Mouse (Mus musculus) splenic B cell, adult 2 months (primary cell): Measurements from ENCODE around the gene Cmss1.

Experiments
- DNase-seq: peaks from one replicate; pipeline ENCODE4 v3.0.0-alpha.2; 2011; ENCODE audit warnings: low read depth, low spot score
- H3K27me3 ChIP-seq: 2 replicates; pipeline ENCODE4 v1.6.1; 2012; ENCODE audit warnings: mild to moderate bottlenecking, low read length, moderate library complexity, mixed read lengths; ENCODE audit not compliant: control insufficient read depth, poor library complexity, insufficient read depth, severe bottlenecking
- H3K36me3 ChIP-seq: 2 replicates; pipeline ENCODE4 v1.6.1; 2012; ENCODE audit warnings: mild to moderate bottlenecking, low read length, moderate library complexity, mixed read lengths; ENCODE audit not compliant: control insufficient read depth, poor library complexity, insufficient read depth, severe bottlenecking

Gene Cmss1

GRCm38 (mm10) chr16:57366941-57367694 lies 239.5 kb downstream of the Cmss1 start:
- H3K27me3 ChIP-seq = no peaks in the 10 kb centered on the region
- no peak for DNase-seq
- H3K36me3 ChIP-seq = no peaks in the 10 kb centered on the region

GRCm38 (mm10) chr16:57366141-57366540 lies 240.5 kb downstream of the Cmss1 start:
- Histone ChIP-seq H3K27me3 (no peaks in the 10 kb centered on the region), H3K36me3 (no peaks in the 10 kb centered on the region)
- no peak for DNase-seq

- peak; percentile 22 for DNase-seq
- no peaks in the 10 kb centered on the region for H3K27me3 ChIP-seq
- no peaks in the 10 kb centered on the region for H3K36me3 ChIP-seq
Observed at GRCm38 (mm10) chr16:57364498-57364897, 242.2 kb downstream of the Cmss1 start.

DNA sequence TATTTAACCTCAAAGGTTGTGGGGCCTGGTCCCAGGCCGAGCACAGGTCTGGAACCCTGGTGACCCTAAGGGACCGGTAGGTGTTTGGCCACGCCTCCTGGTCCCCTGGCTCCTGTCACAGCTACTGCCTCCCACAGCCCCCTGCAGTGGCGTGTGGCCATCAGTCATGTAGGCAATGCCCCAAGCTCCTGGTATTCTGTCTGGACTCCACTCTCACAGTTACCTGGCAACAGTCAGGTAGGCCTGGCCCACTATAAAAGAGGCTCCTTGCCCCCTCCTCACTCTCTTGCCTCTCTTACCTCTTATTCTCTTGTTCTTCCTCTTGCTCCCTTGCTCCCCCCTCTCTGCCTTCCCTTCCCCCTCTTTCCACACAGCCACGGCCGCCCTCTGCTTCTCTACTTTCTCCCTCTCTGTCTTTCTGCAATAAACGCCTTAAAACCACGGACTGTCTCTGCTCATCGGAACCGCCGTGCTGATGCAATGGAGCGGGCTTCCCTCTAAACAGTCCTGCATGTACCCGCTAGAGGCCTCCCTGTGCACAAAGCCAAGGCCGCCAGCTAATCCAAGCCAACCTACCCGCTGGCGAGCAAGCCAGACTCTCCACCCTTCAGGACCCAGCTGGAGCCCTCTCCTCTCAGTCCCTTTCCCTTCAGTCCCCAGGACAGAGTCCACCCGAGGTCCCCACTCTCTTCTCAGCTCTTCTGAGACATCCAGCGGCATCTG lies 243.8 kb downstream of the Cmss1 start:
- peak; percentile 30 for DNase-seq
- H3K36me3 ChIP-seq = no peaks in the 10 kb centered on the region
- H3K27me3 ChIP-seq = no peaks in the 10 kb centered on the region

GRCm38 (mm10) chr16:57360785-57361184 lies 245.9 kb downstream of the Cmss1 start:
- DNase-seq = no peak
- H3K27me3 ChIP-seq = no peaks in the 10 kb centered on the region
- no peaks in the 10 kb centered on the region for H3K36me3 ChIP-seq

GRCm38 (mm10) chr16:57359251-57359650 lies 247.4 kb downstream of the Cmss1 start:
- Histone ChIP-seq H3K27me3 (no peaks in the 10 kb centered on the region), H3K36me3 (no peaks in the 10 kb centered on the region)
- no peak for DNase-seq

GRCm38 (mm10) chr16:57357011-57357410 lies 249.7 kb downstream of the Cmss1 start:
- Histone ChIP-seq H3K36me3 (no peaks in the 10 kb centered on the region), H3K27me3 (no peaks in the 10 kb centered on the region; the same call in 1 of the 2 replicates)
- no peak for DNase-seq

DNA sequence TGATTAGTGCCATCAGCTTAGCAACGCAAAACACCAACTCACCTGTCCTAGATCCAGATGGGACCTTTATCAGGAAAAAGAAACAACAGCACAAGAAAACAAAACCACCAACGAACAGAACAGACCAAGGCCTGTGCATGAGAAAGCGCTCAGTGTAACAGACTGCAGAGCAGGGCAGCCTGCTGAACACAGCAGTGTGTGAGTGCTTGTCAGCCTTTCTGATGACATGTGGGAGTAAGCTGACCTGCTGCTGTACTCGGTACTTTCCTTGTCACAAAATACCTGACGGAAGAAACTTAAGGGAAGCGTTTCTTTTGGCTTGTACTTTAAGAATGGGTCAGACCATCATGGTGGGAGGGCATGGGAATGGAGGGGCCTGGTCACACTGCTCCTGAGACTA lies 250.2 kb downstream of the Cmss1 start:
- no peak for DNase-seq

GRCm38 (mm10) chr16:57353932-57354331 lies 252.7 kb downstream of the Cmss1 start:
- Histone ChIP-seq H3K36me3 (no peaks in the 10 kb centered on the region), H3K27me3 (no peaks in the 10 kb centered on the region; the same call in 1 of the 2 replicates)
- DNase-seq = no peak

More for the DNA sequence above, 250.2 kb downstream of the Cmss1 start:
- Histone ChIP-seq H3K36me3 (no peaks in the 10 kb centered on the region), H3K27me3 (no peaks in the 10 kb centered on the region; the same call in 1 of the 2 replicates)

- H3K36me3 ChIP-seq = no peaks in the 10 kb centered on the region
- DNase-seq = no peak
- no peaks in the 10 kb centered on the region; the same call in 1 of the 2 replicates for H3K27me3 ChIP-seq
Observed at GRCm38 (mm10) chr16:57353166-57353721, 253.4 kb downstream of the Cmss1 start.

- no peak for DNase-seq
- H3K27me3 ChIP-seq = no peaks in the 10 kb centered on the region; the same call in 1 of the 2 replicates
- H3K36me3 ChIP-seq = no peaks in the 10 kb centered on the region
Observed at GRCm38 (mm10) chr16:57352751-57353150, 253.9 kb downstream of the Cmss1 start, which contains the start of gene Filip1l. Gene Filip1l (plus strand): TSS chr16:57353093.

GRCm38 (mm10) chr16:57349689-57350088 lies 257.0 kb downstream of the Cmss1 start:
- Histone ChIP-seq H3K27me3 (no peaks in the 10 kb centered on the region; the same call in 1 of the 2 replicates), H3K36me3 (no peaks in the 10 kb centered on the region)
- DNase-seq = no peak

DNA sequence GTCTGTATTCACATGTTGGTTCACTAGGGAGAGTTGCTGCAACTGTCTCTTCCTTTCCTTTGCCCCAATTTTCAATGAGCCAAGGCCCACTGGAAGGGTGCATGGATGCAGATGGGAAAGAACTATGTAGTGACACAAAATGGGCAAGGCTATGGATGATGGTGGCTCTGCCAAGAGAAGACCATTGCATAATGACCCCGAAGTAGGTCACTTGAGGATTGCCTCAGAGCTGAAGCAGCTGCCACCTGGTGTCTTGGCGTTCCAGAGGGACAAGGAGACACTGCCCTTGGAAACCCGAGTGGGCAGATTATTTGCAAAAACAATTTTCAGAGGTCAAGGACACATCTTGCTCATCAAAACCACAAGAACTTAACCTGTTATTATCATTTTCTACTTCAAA lies 257.6 kb downstream of the Cmss1 start:
- Histone ChIP-seq H3K36me3 (no peaks in the 10 kb centered on the region), H3K27me3 (no peaks in the 10 kb centered on the region; the same call in 1 of the 2 replicates)
- no peak for DNase-seq

DNA sequence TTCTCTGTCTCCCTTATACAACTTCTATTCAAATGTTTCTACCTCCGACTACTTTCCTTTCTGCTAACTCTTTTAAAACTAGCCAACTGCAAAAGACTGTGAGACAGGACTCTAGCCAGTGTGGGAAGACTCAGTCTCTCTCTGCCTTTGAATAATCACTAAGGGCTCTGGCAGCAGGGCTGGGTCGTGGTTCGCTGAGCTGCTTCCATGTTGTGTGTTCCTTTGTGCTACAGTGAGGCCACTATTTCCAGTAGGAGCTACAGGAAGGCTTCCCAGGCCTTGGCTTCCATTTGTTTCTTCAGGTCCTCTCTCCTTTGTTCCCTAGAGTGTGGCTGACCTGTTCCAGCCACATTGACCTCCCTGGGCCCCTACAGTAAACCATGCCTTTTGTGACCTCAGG lies 260.4 kb downstream of the Cmss1 start:
- no peaks in the 10 kb centered on the region for H3K36me3 ChIP-seq
- DNase-seq = no peak
- no peaks in the 10 kb centered on the region for H3K27me3 ChIP-seq

GRCm38 (mm10) chr16:57340613-57340898 lies 266.1 kb downstream of the Cmss1 start:
- H3K27me3 ChIP-seq = no peaks in the 10 kb centered on the region
- no peaks in the 10 kb centered on the region for H3K36me3 ChIP-seq
- no peak for DNase-seq
